Mouse (Mus musculus) embryonic facial prominence, embryonic 14.5 days (tissue): ENCODE results near the gene Inpp4a. TPM values are rescaled to one million over a fixed set of nuclear protein-coding genes. Genes with fewer than 3 reads are reported as not detected.

Experiments used
- ATAC-seq: fragments of 200-750 bp; cut with Nextera tagmentation; 2 replicates; pipeline ENCODE4 v1.8.0; 2017; ENCODE audit warnings: low read depth, moderate number of reproducible peaks, moderate TSS enrichment
- DNase-seq: peaks from one replicate; pipeline ENCODE4 v3.0.0-alpha.2; 2015; ENCODE audit warnings: low spot score
- H3K27ac ChIP-seq: fragments of 300-500 bp; sonication (generic); replicated peaks from 2 replicates; pipeline ENCODE4 v1.5.1; 2014; ENCODE audit warnings: low read depth, mild to moderate bottlenecking, low read length, moderate library complexity
- H3K27me3 ChIP-seq: fragments of 300-500 bp; sonication (generic); replicated peaks from 2 replicates; pipeline ENCODE4 v1.6.1; 2014; ENCODE audit warnings: low read length; ENCODE audit not compliant: control insufficient read depth, insufficient read depth
- H3K36me3 ChIP-seq: fragments of 300-500 bp; sonication (generic); 2 replicates; pipeline ENCODE4 v1.6.1; 2014; ENCODE audit warnings: low read length, mixed read lengths; ENCODE audit not compliant: control insufficient read depth, insufficient read depth
- H3K4me1 ChIP-seq: fragments of 300-500 bp; sonication (generic); 2 replicates; pipeline ENCODE4 v1.6.1; 2014; ENCODE audit warnings: antibody characterized with exemption, low read length; ENCODE audit not compliant: control insufficient read depth, insufficient read depth
- H3K4me2 ChIP-seq: fragments of 300-500 bp; sonication (generic); 2 replicates; pipeline ENCODE4 v1.6.1; 2014; ENCODE audit warnings: low read depth, mild to moderate bottlenecking, low read length, moderate library complexity, mixed read lengths
- H3K4me3 ChIP-seq: fragments of 300-500 bp; sonication (generic); 2 replicates; pipeline ENCODE4 v1.5.1; 2014; ENCODE audit warnings: low read depth, mild to moderate bottlenecking, low read length
- H3K9ac ChIP-seq: fragments of 300-500 bp; sonication (generic); 2 replicates; pipeline ENCODE4 v1.6.1; 2014; ENCODE audit warnings: low read depth, mild to moderate bottlenecking, low read length, moderate library complexity, mixed read lengths
- H3K9me3 ChIP-seq: fragments of 300-500 bp; sonication (generic); 2 replicates; pipeline ENCODE4 v1.6.1; 2016; ENCODE audit warnings: low read length; ENCODE audit not compliant: control insufficient read depth
- WGBS: fragments of 180-500 bp; shearing (Covaris S2); extraction: QIAGEN DNeasy Blood & Tissue Kit; methylation state at CpG from one replicate; pipeline ENCODE4 v1.1.7; 2014; 5-methylcytosine and 5-hydroxymethylcytosine counted together
- polyA plus RNA-seq: library from polyadenylated mRNA; unstranded; fragments of >200 nt; fragmentation: Nextera tagmentation; extraction: Ambion mirVana; gene quantifications from 2 replicates; pipeline ENCODE4 v1.2.1, GENCODE M21; 2014

Inpp4a gene
- 16.9 and 17.7 TPM in 2 replicates for polyA plus RNA-seq

DNA sequence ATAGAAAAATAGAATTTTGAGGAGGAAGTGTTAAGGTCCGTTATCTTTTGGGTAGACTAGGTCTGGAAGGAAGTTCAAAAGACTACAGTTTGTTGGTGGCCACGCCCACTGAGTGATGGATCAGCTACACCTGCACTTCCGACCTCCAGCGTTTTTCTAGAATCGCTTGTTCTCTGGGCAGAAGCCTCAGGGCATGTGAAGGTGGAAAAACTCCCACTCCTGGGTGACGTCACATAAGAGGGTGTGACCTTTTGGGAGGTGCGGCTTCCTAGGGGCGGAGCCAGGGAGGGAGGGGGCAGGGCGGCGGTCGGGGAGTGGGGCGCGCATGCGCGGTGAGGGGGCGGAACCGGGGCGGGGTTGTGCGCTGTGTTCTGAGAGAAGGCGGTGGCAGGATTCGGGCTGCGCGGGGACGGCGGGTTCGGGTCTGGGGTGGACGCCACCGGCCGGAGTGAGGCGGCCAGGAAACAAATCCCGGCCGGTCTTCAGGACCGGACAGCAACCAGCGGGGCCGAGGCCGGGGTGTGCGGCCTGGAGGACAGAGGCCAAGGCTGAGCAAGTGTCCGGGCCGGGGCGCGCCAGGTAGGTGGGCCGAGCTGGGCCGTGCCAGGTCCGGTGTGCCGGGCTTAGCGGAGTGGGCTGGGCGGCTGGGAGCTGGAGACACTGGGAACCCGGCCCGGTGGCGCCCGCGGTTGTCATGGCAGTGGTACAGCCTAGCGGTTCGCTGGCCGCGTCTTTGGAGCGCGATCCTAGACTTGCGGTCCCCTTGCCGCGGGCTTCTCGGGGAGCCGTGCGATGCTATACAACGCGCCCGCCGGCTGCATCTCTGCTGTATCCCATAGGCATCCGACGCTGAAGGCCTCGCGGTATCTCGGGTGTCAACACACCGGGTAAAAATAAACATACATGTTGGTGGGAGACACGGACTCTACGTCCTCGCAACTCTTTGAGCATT, at the start of gene Inpp4a:
Gene Inpp4a (plus strand): TSS at position 326 of the 952 bp plus-strand sequence.
- no peaks in the 10 kb centered on the region for H3K27me3 ChIP-seq
- 1% methylated on average over 55 of the region's 77 CpGs for WGBS
- H3K36me3 ChIP-seq = no peaks in the 10 kb centered on the region
- H3K4me3 ChIP-seq = peak within 1 kb of the TSS; percentile 91
- H3K9ac ChIP-seq = peak within 1 kb of the TSS; percentile 85
- peak within 1 kb of the TSS; percentile 81 for H3K4me2 ChIP-seq
- DNase-seq (peak; percentile 93), ATAC-seq (peak; percentile 92)
- H3K27ac ChIP-seq = peak within 1 kb of the TSS; percentile 44; the same call in 1 of the 2 replicates
- H3K4me1 ChIP-seq = peaks cover 11% of the 10 kb centered on the region
- no peaks in the 10 kb centered on the region for H3K9me3 ChIP-seq

DNA sequence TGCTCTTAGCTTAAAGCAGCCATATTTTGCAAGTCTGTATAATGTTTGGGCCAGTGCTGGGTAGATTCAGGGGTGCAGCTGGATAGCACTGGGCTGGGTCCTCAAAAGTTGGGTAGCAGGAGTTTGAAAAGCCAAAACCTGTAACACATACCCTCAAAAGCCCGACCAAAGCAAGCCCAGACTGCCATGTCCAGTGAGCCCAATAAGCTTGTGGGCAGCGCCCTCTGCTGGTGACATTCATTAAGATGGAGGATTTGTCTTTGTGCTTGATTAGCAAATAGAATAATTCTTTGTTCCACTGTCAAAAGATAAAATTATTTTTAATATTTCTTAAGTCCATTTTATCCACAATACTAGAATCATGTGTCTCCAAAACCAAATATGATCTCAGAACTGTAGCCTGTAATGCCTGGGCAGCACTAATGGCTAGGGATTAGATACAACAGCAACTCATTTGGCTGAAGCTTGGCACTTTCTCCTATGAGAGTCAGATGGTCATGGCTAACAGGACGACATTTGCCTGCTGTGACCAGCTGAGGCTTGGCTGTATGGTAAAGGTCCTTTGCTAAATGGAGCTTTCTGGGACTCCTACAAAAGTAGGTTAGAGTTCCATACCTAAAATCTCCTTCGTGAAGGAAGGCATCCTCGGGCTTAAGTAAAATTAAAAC, 48.9 kb upstream of the Inpp4a start:
- Histone ChIP-seq H3K27me3 (no peaks in the 10 kb centered on the region), H3K4me3 (no peak overlapping the region), H3K9ac (no peak overlapping the region), H3K9me3 (no peaks in the 10 kb centered on the region), H3K27ac (no peak overlapping the region), H3K4me1 (peaks cover 6% of the 10 kb centered on the region; the same call in 1 of the 2 replicates), H3K4me2 (no peak overlapping the region), H3K36me3 (no peaks in the 10 kb centered on the region)
- DNase-seq (peak; percentile 87), ATAC-seq (peak; percentile 60; the same call in 1 of the 2 replicates)
- 38% methylated on average over 5 of the region's 5 CpGs for WGBS

DNA sequence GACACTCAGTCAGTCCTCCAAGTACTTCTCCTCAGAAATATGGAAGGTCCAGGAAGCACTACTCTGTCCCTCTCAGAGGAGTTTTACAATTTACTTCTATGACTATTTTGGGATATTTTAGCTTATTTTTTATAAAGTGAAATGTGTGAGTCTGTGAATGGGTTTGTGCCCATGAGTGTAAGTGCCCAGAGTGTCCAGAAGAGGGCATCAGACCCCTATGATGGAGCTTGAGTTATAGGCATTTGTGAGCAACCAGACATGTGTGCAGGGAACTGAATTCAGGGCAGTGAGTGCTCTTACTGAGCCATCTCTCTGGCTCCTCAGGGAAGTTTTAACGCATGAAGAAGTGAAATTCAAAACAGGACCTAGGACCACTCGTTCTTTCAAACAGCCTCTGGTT, 41.2 kb upstream of the Inpp4a start:
- WGBS = 91% methylated on average over 2 of the region's 2 CpGs
- no peak overlapping the region for H3K4me2 ChIP-seq
- no peaks in the 10 kb centered on the region for H3K4me1 ChIP-seq
- no peaks in the 10 kb centered on the region for H3K27me3 ChIP-seq
- no peaks in the 10 kb centered on the region for H3K36me3 ChIP-seq
- H3K9ac ChIP-seq = no peak overlapping the region
- ATAC-seq (no peak), DNase-seq (no peak)
- no peak overlapping the region for H3K4me3 ChIP-seq
- H3K9me3 ChIP-seq = no peaks in the 10 kb centered on the region
- H3K27ac ChIP-seq = no peak overlapping the region

DNA sequence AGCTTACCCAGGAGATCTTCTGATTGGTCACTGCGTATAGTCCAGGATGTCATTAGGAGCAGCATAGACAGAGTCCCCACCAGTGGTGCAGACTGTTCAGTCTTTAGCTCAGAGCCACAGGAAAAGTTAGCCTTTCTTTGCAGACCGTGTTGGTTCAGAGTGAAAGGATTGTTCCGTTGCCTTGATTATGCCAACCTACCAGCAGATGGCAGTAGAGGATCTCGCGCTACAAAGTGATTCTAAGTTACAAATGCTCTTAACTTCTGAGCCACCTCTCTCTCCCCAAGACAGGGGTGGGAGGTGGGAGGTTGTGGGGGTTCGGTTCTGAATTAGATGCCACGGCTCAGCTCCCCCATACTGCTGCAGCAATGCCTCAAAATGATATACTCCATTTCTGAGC, 27.2 kb upstream of the Inpp4a start:
- whole genome bisulfite sequencing = 6% methylated on average over 7 of the region's 7 CpGs
- no peaks in the 10 kb centered on the region for H3K36me3 ChIP-seq
- no peak overlapping the region for H3K4me3 ChIP-seq
- no peak overlapping the region for H3K4me2 ChIP-seq
- H3K4me1 ChIP-seq = no peaks in the 10 kb centered on the region
- ATAC-seq (peak; percentile 44; the same call in 1 of the 2 replicates), DNase-seq (peak; percentile 79)
- no peaks in the 10 kb centered on the region for H3K9me3 ChIP-seq
- H3K9ac ChIP-seq = no peak overlapping the region
- no peaks in the 10 kb centered on the region for H3K27me3 ChIP-seq
- H3K27ac ChIP-seq = no peak overlapping the region

DNA sequence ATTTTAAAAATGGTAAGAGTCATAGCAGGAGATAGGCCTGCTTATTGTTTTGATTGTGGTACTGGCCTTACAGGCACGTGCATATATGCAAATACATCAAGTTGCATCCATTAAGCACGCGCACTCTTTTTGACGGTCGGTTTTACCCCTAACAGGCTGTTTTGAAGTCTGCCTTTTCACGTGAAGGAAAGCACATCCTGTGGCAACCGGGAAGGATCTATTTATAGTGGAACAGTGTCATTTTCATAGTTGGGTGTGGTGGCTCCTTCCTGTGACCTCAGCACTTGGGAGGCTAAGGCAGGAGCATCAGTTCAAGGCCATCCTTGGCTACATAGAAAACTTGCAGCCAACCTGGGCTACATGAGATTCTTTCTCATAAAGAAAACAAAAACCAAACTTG, 13.1 kb upstream of the Inpp4a start:
- no peak overlapping the region for H3K4me2 ChIP-seq
- H3K4me3 ChIP-seq = no peak overlapping the region
- ATAC-seq = no peak
- H3K9ac ChIP-seq = no peak overlapping the region
- H3K4me1 ChIP-seq = no peaks in the 10 kb centered on the region
- WGBS = 70% methylated on average over 7 of the region's 7 CpGs
- H3K27ac ChIP-seq = no peak overlapping the region
- H3K9me3 ChIP-seq = no peaks in the 10 kb centered on the region
- DNase-seq = no peak
- H3K27me3 ChIP-seq = no peaks in the 10 kb centered on the region
- no peaks in the 10 kb centered on the region for H3K36me3 ChIP-seq

DNA sequence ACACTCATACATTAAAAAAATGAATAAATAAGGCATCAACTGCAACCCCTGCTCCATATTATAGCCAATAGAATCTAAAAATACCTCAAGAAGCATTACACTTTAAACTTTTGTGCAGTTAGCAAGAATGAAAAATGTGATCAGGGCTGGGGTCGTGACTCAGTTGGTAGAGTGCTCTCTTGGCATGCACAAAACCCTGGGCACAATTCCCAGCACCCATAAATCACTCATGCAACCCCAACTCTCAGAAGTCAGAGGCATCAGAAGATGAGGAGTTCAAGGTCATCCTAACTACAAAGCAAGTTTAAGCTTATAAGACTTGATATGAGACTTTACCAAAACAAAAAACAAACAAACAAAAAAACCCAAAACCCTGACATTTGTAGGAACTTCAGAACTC, 11.9 kb upstream of the Inpp4a start:
- Histone ChIP-seq H3K9ac (no peak overlapping the region), H3K27me3 (no peaks in the 10 kb centered on the region), H3K4me3 (no peak overlapping the region), H3K4me2 (no peak overlapping the region), H3K27ac (no peak overlapping the region), H3K36me3 (no peaks in the 10 kb centered on the region), H3K9me3 (no peaks in the 10 kb centered on the region), H3K4me1 (no peaks in the 10 kb centered on the region)
- 78% methylated on average over 1 of the region's 1 CpGs for WGBS
- DNase-seq = no peak
- ATAC-seq = no peak

DNA sequence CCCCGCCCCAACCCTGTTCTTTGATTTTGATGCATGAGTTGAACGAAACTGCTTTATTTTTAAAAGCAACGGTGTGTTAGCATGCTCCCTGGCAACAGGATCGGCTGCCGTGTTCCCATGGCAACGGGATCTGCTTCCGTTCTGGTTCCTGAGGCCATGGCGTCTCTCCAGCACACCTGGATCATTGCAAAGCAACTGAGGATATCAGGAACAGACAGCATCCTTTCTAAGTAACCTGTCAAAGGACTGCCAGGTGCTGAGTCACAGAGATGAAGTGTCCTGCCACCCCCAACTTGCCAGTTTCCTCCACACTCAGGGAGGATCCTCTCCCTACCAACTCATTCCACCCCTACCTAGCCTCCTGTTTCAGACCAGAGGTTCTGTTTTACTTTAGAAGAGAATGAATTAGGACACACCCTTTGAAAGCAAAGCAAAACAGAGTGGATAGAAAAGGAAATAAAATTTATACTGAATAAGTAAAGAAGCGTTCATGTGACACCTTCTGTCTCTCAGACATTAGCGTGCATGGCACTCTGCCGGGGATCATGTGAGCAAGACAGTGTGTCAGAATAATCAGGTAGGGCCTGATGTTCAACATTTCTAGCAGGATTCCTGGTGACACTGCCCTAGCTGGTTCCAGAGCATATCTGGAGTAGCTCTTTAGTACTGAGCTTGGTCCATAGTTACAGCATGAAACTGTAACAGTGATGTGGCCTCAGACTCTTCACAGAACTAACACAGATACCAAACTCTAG, 11.3 kb upstream of the Inpp4a start:
- Histone ChIP-seq H3K9me3 (no peaks in the 10 kb centered on the region), H3K36me3 (no peaks in the 10 kb centered on the region), H3K4me3 (no peak overlapping the region), H3K27me3 (no peaks in the 10 kb centered on the region), H3K9ac (no peak overlapping the region), H3K27ac (no peak overlapping the region), H3K4me1 (no peaks in the 10 kb centered on the region), H3K4me2 (no peak overlapping the region)
- no peak for ATAC-seq
- WGBS = 67% methylated on average over 10 of the region's 11 CpGs
- peak; percentile 48 for DNase-seq

DNA sequence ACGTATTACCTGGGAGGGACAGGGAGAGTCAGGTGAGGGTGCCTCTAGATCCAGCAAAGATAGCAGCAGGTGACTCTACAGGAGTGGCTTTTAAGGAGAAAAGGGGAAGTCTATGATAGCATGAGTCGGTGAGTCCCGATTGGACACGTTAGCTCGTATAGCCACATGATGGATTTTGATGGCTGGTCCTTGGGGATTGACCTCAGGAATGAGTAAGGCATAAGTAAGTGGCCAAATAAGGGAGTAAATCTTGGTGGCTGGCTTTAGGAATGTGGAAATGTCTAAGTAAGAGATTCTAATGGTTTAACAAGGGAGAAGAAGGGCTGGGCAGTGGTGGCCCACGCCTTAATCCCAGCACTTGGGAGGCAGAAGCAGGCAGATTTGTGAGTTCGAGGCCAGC, 10.7 kb upstream of the Inpp4a start:
- no peak overlapping the region for H3K4me2 ChIP-seq
- no peak overlapping the region for H3K9ac ChIP-seq
- no peaks in the 10 kb centered on the region for H3K36me3 ChIP-seq
- no peaks in the 10 kb centered on the region for H3K4me1 ChIP-seq
- H3K9me3 ChIP-seq = no peaks in the 10 kb centered on the region
- no peaks in the 10 kb centered on the region for H3K27me3 ChIP-seq
- 80% methylated on average over 7 of the region's 7 CpGs for WGBS
- H3K4me3 ChIP-seq = no peak overlapping the region
- no peak overlapping the region for H3K27ac ChIP-seq
- DNase-seq = no peak
- ATAC-seq = no peak
